Mouse (Mus musculus): ENCODE results near the gene Ddx19a.
"Not testable (repeated sequence)": the region's sequence is repeated elsewhere in the genome, so short reads cannot be mapped to it uniquely, and the experiment has no call there.

DNA sequence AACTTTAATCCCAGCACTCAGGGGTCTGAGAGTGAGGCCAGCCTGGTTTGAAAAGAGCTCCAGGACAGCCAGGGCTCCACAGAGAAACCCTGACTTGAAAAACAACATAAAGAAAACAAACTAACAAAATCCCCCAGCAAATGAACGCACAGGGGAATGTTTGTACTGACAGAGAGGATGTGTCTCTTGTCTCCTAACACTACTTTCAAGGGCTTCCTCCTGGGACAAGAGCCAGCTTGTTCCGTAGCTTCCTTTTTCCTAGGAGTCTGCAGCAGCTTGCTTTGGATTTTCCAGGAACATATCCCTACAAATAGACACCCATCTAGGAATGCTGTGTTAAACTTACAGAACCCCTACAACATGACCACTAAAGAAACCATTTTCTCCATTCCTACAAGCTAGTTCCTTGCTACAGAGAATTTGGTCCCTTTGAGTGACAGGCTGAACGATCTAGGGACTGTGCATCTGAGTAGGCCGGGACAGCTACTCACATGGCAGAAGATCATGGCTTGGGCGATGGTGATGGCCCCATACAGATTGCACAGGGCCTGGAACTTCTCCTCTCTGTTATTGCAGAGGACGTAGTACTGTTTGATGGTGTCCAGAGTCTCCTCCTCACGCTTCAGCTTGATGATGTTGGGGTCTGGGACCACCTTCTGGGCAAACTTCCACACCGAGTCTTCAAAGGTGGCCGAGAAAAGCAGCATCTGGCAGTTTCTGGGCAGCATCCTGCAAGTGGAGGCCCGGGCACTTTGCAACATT lies 12.8 kb upstream of the Ddx19a start:
- TF ChIP-seq CTCF, EP300 (IDR thresholded peaks at IDR 0.05; ENCODE audit: low read depth): not testable (repeated sequence)
